Mouse (Mus musculus): ENCODE measurements at regions not wholly inside any gene's neighbourhood (a gene's known extent, or its start where the extent isn't known, plus 50 kb on each side); places are given as distances from the start of the nearest gene placed in this dataset.
"Not testable (repeated sequence)": the region's sequence is repeated elsewhere in the genome, so short reads cannot be mapped to it uniquely, and the experiment has no call there.

DNA sequence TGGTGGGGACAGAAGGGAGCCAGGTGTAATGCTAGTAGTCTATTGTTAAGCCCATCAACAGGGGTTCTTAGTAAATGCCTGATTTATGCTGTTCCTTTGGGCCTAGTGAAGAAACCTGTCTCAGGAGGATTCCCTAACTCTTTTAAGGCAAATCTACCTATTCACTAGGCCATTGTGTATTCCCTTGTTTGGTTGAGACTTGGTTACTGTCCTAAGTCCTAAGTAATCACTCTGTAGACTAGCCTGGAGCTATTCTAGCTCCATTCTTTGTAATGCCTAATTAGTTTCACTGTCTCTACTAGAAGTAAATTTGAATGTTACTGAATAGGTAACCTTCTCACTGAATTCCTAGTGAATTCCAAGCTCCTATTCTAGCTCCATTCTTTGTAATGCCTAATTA, 948.2 kb upstream of the Fam98a start:
- TF ChIP-seq CTCF (conservative IDR thresholded peaks at IDR 0.05; ENCODE audit: low read length); POU5F1 (IDR thresholded peaks at IDR 0.05; ENCODE audit: borderline replicate concordance, low read length): not testable (repeated sequence)
- peak; percentile 83; the same call in 1 of the 2 replicates for TF ChIP-seq NANOG (IDR thresholded peaks at IDR 0.05; ENCODE audit: borderline replicate concordance, low read length)

Measured in E14TG2a.4 (cell line).